8 mouse cellular contexts compared by ENCODE assay signal in genomic region chr10:120707771-120708750, GRCm38 (mm10).
DNase-seq lines count a peak whose midpoint lies in the region; ATAC-seq and TF ChIP-seq lines count a peak whose summit lies in the region.

No protein-coding gene starts in this region.

- H3K4me2 ChIP-seq in forebrain, postnatal 0 days (ENCODE audit: low read depth) = no peak overlapping the region
- peak overlapping the region; percentile 20; the same call in 1 of the 2 replicates for H3K4me2 ChIP-seq in lung, postnatal 0 days (replicated peaks; ENCODE audit: low read depth, low read length)
- 0 out of 2 replicates have a peak overlapping the region, but pooled peaks have one; percentile 8 for H3K4me2 ChIP-seq in stomach, postnatal 0 days (replicated peaks; ENCODE audit: low read depth)

- peaks cover 37% of the 10 kb centered on the region for H3K4me1 ChIP-seq in forebrain, embryonic 10.5 days
- H3K4me1 ChIP-seq in forebrain, postnatal 0 days (ENCODE audit: insufficient read depth) = no peaks in the 10 kb centered on the region
- H3K4me1 ChIP-seq in lung, postnatal 0 days (ENCODE audit: insufficient read depth, low read depth, low read length) = no peaks in the 10 kb centered on the region
- H3K4me1 ChIP-seq in stomach, postnatal 0 days (replicated peaks; ENCODE audit: control insufficient read depth, insufficient read depth) = no peaks in the 10 kb centered on the region; the same call in 1 of the 2 replicates

- H3K9ac ChIP-seq in forebrain, postnatal 0 days = no peak overlapping the region
- no peak overlapping the region for H3K9ac ChIP-seq in lung, postnatal 0 days (replicated peaks; ENCODE audit: low read depth)
- H3K9ac ChIP-seq in stomach, postnatal 0 days (ENCODE audit: low read length) = no peak overlapping the region

- intact Hi-C loops in left cerebral cortex, postnatal 25 days (cut with DNase I) = no loop called here

- no peak for ATAC-seq in forebrain, postnatal 0 days
- peak; percentile 60 to 69; a peak in 3 of 4 replicates for ATAC-seq in hematopoietic stem cell, adult 5-6 weeks (replicated peaks in 1 of 2; ENCODE audit: insufficient read depth in 1 of 2, low FRiP score in 2 of 2, low TSS enrichment in 1 of 2, low read depth in 1 of 2, poor library complexity in 2 of 2, severe bottlenecking in 2 of 2)
- peak; percentile 62 for ATAC-seq in lung, postnatal 0 days
- ATAC-seq in stomach, postnatal 0 days (ENCODE audit: low FRiP score, low TSS enrichment) = peak; percentile 35; the same call in 1 of the 2 replicates

- H3K27ac ChIP-seq in forebrain, embryonic 10.5 days = peak overlapping the region; percentile 83
- H3K27ac ChIP-seq in forebrain, postnatal 0 days (ENCODE audit: low read depth, low read length) = no peak overlapping the region
- no peak overlapping the region for H3K27ac ChIP-seq in lung, postnatal 0 days (ENCODE audit: low read length)
- H3K27ac ChIP-seq in stomach, postnatal 0 days (replicated peaks) = no peak overlapping the region

- TF ChIP-seq EP300 in lung, postnatal 0 days (IDR thresholded peaks at IDR 0.05) = peak; percentile 37; the same call in 1 of the 2 replicates
- TF ChIP-seq EP300 in stomach, postnatal 0 days (optimal IDR thresholded peaks at IDR 0.05) = no peak

- H3K36me3 ChIP-seq in forebrain, embryonic 10.5 days (replicated peaks) = no peaks in the 10 kb centered on the region
- H3K36me3 ChIP-seq in forebrain, postnatal 0 days (ENCODE audit: insufficient read depth) = no peaks in the 10 kb centered on the region
- no peaks in the 10 kb centered on the region for H3K36me3 ChIP-seq in lung, postnatal 0 days (ENCODE audit: insufficient read depth, low read length)
- H3K36me3 ChIP-seq in stomach, postnatal 0 days (ENCODE audit: control insufficient read depth, insufficient read depth, low read length) = no peaks in the 10 kb centered on the region

- 14% methylated on average over 20 of the region's 20 CpGs for WGBS in forebrain, embryonic 10.5 days
- 40% methylated on average over 20 of the region's 20 CpGs for WGBS in forebrain, postnatal 0 days
- WGBS in lung, postnatal 0 days = 36% methylated on average over 20 of the region's 20 CpGs
- WGBS in stomach, postnatal 0 days = 37% methylated on average over 20 of the region's 20 CpGs

- peaks cover 4% of the 10 kb centered on the region; the same call in 1 of the 2 replicates for H3K9me3 ChIP-seq in forebrain, embryonic 10.5 days
- no peaks in the 10 kb centered on the region for H3K9me3 ChIP-seq in forebrain, postnatal 0 days (ENCODE audit: low read length)
- no peaks in the 10 kb centered on the region for H3K9me3 ChIP-seq in lung, postnatal 0 days (ENCODE audit: low read length)
- H3K9me3 ChIP-seq in stomach, postnatal 0 days (ENCODE audit: control insufficient read depth, low read length) = no peaks in the 10 kb centered on the region

- H3K4me3 ChIP-seq in forebrain, embryonic 10.5 days = peak overlapping the region; percentile 21
- H3K4me3 ChIP-seq in forebrain, postnatal 0 days (ENCODE audit: low read depth, low read length) = no peak overlapping the region
- H3K4me3 ChIP-seq in lung, postnatal 0 days (ENCODE audit: low read depth, low read length) = no peak overlapping the region
- H3K4me3 ChIP-seq in stomach, postnatal 0 days (ENCODE audit: low read depth, low read length) = no peak overlapping the region

- DNase-seq in forebrain, embryonic 10.5 days (ENCODE audit: extremely low spot score, low spot score) = no peak
- no peak for DNase-seq in forebrain, postnatal 0 days
- peak; percentile 44 for DNase-seq in ES-CJ7 (ENCODE audit: low read depth, low spot score)
- peak; percentile 70 for DNase-seq in lung, postnatal 0 days (ENCODE audit: low spot score)
- DNase-seq in stomach, postnatal 0 days (ENCODE audit: low spot score) = no peak
- DNase-seq in right cerebral cortex, postnatal 36 days (ENCODE audit: low spot score in 2 of 2) = no peak
- no peak for DNase-seq in left cerebral cortex, postnatal 25 days (ENCODE audit: low spot score in 2 of 2)

- H3K27me3 ChIP-seq in forebrain, embryonic 10.5 days (ENCODE audit: poor library complexity, severe bottlenecking) = peaks cover 14% of the 10 kb centered on the region; the same call in 1 of the 2 replicates
- H3K27me3 ChIP-seq in forebrain, postnatal 0 days (ENCODE audit: insufficient read depth, low read length) = no peaks in the 10 kb centered on the region
- H3K27me3 ChIP-seq in lung, postnatal 0 days (replicated peaks; ENCODE audit: insufficient read depth, low read length) = no peaks in the 10 kb centered on the region
- H3K27me3 ChIP-seq in stomach, postnatal 0 days (ENCODE audit: control insufficient read depth, insufficient read depth, low read length) = no peaks in the 10 kb centered on the region

- TF ChIP-seq CTCF in forebrain, postnatal 0 days (IDR thresholded peaks at IDR 0.05; ENCODE audit: low read depth) = no peak
- TF ChIP-seq CTCF in lung, postnatal 0 days (IDR thresholded peaks at IDR 0.05) = no peak
- TF ChIP-seq CTCF in stomach, postnatal 0 days (IDR thresholded peaks at IDR 0.05; ENCODE audit: low read depth) = no peak

Comparison
In these comparisons a context has a peak if more than half of its experiments do, and no peak if none do; other contexts are left out.
1. DNase-seq: peak in ES-CJ7 (single experiment) and lung, postnatal 0 days (single experiment); none in forebrain, embryonic 10.5 days (single experiment), forebrain, postnatal 0 days (single experiment), stomach, postnatal 0 days (single experiment), right cerebral cortex, postnatal 36 days (0 of 2) and left cerebral cortex, postnatal 25 days (0 of 2).